26 mouse cellular contexts compared by ENCODE assay signal in the genomic region with DNA sequence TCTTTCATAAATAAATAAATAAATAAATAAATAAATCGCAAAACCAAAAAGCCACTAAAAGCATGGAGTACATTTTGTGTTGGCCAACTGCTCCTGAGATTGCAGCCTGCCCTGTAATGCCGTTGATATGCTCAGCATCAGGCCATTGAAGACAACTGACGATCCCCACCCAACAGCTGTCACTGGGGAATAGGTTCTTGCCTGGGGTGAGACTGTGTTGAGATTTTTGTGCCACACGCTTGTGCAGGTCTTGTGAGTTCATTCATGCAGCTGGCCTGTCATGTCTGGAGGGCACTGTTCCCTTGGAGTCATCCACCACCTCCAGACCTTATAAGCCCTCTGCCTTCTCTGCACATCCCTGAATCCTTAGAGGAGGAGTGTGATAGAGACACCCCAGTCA. TPM values are rescaled to one million over a fixed set of nuclear protein-coding genes. Genes with fewer than 3 reads are reported as not detected.
"Had no signal": no experiment of that assay in that cellular context is flagged by ENCODE, and none has a peak within 500 bp of the region (broad histone marks: within the 10 kb centered on the region; RNA-seq: fewer than 3 reads in every experiment).

No protein-coding gene starts in this region.

- H3K4me3 ChIP-seq: embryonic facial prominence, embryonic 12.5 days; embryonic facial prominence, embryonic 13.5 days; erythroblast, embryonic 14.5 days; forebrain, embryonic 10.5 days; forebrain, embryonic 12.5 days; forebrain, embryonic 13.5 days; forebrain, embryonic 15.5 days; gastrocnemius, adult 2 months; heart, adult 2 months had no signal

- H3K9ac ChIP-seq: embryonic facial prominence, embryonic 12.5 days; embryonic facial prominence, embryonic 13.5 days; forebrain, embryonic 12.5 days; forebrain, embryonic 13.5 days; forebrain, embryonic 15.5 days; forebrain, postnatal 0 days had no signal

- H3K27ac ChIP-seq: embryonic facial prominence, embryonic 12.5 days; embryonic facial prominence, embryonic 13.5 days; forebrain, embryonic 10.5 days; forebrain, embryonic 12.5 days; forebrain, embryonic 13.5 days; forebrain, embryonic 15.5 days; gastrocnemius, adult 2 months; heart, adult 2 months had no signal

- H3K4me1 ChIP-seq: embryonic facial prominence, embryonic 12.5 days; embryonic facial prominence, embryonic 13.5 days; forebrain, embryonic 12.5 days; forebrain, embryonic 15.5 days had no signal

- H3K4me2 ChIP-seq: embryonic facial prominence, embryonic 12.5 days; embryonic facial prominence, embryonic 13.5 days; forebrain, embryonic 12.5 days; forebrain, embryonic 13.5 days; forebrain, embryonic 15.5 days had no signal

- H3K9me3 ChIP-seq: embryonic facial prominence, embryonic 12.5 days; embryonic facial prominence, embryonic 13.5 days; forebrain, embryonic 10.5 days; forebrain, embryonic 12.5 days; forebrain, embryonic 13.5 days; forebrain, embryonic 15.5 days had no signal

- ATAC-seq: forebrain, embryonic 13.5 days; forebrain, embryonic 14.5 days; forebrain, embryonic 15.5 days; forebrain, embryonic 16.5 days; forebrain, postnatal 0 days had no signal

- H3K27me3 ChIP-seq: embryonic facial prominence, embryonic 12.5 days; embryonic facial prominence, embryonic 13.5 days; forebrain, embryonic 12.5 days; forebrain, embryonic 13.5 days; forebrain, embryonic 15.5 days had no signal

- H3K36me3 ChIP-seq: embryonic facial prominence, embryonic 12.5 days; embryonic facial prominence, embryonic 13.5 days; forebrain, embryonic 10.5 days; forebrain, embryonic 12.5 days; forebrain, embryonic 15.5 days had no signal

- DNase-seq: cerebellum, adult 2 months; cerebellum, adult 8-10 months; cerebellum, adult 9-10 months; cerebellum, adult 9-11 months; cerebellum, postnatal 10 days; cerebellum, postnatal 14 days; cerebellum, postnatal 25 days; embryo, embryonic 11 days; forebrain, postnatal 0 days; gastrocnemius, adult 2 months; gastrocnemius, postnatal 10 days; gastrocnemius, postnatal 14 days; gastrocnemius, postnatal 25 days; gastrocnemius, postnatal 36 days; heart, adult 18-20 months; heart, adult 2 months had no signal

RNA-seq across cellular contexts. Expression of gene Ccdc110, which starts 11.9 kb away (rescaled TPM):
- polyA plus RNA-seq: cerebellum, adult 2 months; embryonic facial prominence, embryonic 13.5 days; embryonic facial prominence, embryonic 14.5 days; erythroblast, embryonic 14.5 days; heart, adult 2 months had no signal

RNA-seq across cellular contexts. Expression of gene 1700029J07Rik, which starts 28.8 kb away (rescaled TPM):
- polyA plus RNA-seq: erythroblast, embryonic 14.5 days had no signal

RNA-seq across cellular contexts. Expression of gene Lrp2bp, which starts 52.8 kb away (rescaled TPM):
- polyA plus RNA-seq: erythroblast, embryonic 14.5 days had no signal
